Mouse (Mus musculus) cerebellum, adult 2 months (tissue): ENCODE measurements at regions not wholly inside any gene's neighbourhood (a gene's known extent, or its start where the extent isn't known, plus 50 kb on each side); places are given as distances from the start of the nearest gene placed in this dataset.

ENCODE experiments used
- CTCF ChIP-seq: fragments of 200-500 bp; IDR thresholded peaks from 2 replicates; pipeline ENCODE4 v1.5.1; 2011; ENCODE audit warnings: low read depth, mild to moderate bottlenecking, control low read depth, low read length, moderate library complexity, borderline replicate concordance; ENCODE audit not compliant: insufficient read depth
- POLR2A ChIP-seq: fragments of 200-500 bp; IDR thresholded peaks from 2 replicates; pipeline ENCODE4 v1.6.1; 2011; ENCODE audit warnings: low read length, control low read depth, borderline replicate concordance; ENCODE audit not compliant: insufficient read depth

DNA sequence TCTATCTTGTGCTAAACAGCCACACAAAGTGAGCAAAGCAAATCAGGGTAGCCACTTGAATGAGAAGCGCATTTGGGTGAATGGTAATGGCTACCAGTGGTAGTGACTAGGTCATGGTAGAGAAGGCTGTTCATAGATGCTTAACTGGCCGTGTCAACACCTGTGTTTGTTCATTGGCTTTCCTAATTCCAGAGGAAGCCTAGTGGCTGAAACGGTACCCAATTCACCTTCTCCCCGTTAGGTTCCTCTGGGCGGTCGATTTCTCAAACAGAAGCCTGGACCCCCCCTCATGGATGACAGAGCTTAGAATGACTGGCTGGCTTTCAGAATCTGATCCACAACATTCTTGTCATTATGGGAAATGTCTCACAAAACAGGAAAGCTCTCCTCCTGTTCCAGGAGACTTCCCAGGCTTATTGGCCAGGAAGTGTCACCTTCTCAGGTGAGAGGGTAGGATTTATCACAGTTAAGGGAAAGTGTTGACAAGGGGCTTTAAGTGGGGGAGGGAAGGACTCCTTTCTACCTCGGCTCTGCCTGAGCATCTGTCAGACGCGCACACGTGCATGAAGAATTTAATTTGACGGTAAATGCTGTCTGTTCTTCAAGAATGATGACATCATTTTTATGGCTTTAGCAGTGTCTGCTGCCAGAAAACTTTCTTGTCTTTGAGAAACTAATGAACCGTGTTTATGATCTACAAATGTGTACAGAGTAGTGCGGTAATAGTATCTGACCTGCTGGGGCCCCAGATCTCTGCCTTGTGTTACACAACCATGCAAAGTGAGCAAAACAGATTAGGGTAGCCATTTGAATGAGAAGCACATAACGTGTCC is 342.3 kb downstream of the Adam3 start:
- TF ChIP-seq POLR2A (no peak), CTCF (no peak)
